Mouse (Mus musculus) intestine, postnatal 0 days (tissue): ENCODE data around the gene Ndufc1. TPM values are rescaled to one million over a fixed set of nuclear protein-coding genes. Genes with fewer than 3 reads are reported as not detected.
"Not testable (repeated sequence)": the region's sequence is repeated elsewhere in the genome, so short reads cannot be mapped to it uniquely, and the experiment has no call there.

ENCODE experiments used
- ATAC-seq: fragments of 200-750 bp; cut with Nextera tagmentation; 2 replicates; pipeline ENCODE4 v1.8.0; 2017; ENCODE audit warnings: mild to moderate bottlenecking, moderate TSS enrichment, moderate library complexity
- H3K27ac ChIP-seq: fragments of 300-500 bp; sonication (generic); 2 replicates; pipeline ENCODE4 v1.5.1; 2014; ENCODE audit warnings: mild to moderate bottlenecking, low read depth, low read length, moderate library complexity
- H3K27me3 ChIP-seq: fragments of 300-500 bp; sonication (generic); replicated peaks from 2 replicates; pipeline ENCODE4 v1.6.1; 2014; ENCODE audit warnings: low read length, mixed read lengths; ENCODE audit not compliant: control insufficient read depth, insufficient read depth
- H3K36me3 ChIP-seq: fragments of 300-500 bp; sonication (generic); 2 replicates; pipeline ENCODE4 v1.6.1; 2014; ENCODE audit warnings: mild to moderate bottlenecking, moderate library complexity; ENCODE audit not compliant: control insufficient read depth, insufficient read depth
- H3K4me1 ChIP-seq: fragments of 300-500 bp; sonication (generic); replicated peaks from 2 replicates; pipeline ENCODE4 v1.6.1; 2014; ENCODE audit warnings: antibody characterized with exemption, low read length, mixed read lengths; ENCODE audit not compliant: control insufficient read depth, insufficient read depth
- H3K4me2 ChIP-seq: fragments of 300-500 bp; sonication (generic); replicated peaks from 2 replicates; pipeline ENCODE4 v1.6.1; 2014; ENCODE audit warnings: low read depth, mild to moderate bottlenecking, moderate library complexity
- H3K4me3 ChIP-seq: fragments of 300-500 bp; sonication (generic); 2 replicates; pipeline ENCODE4 v1.5.1; 2014; ENCODE audit warnings: low read depth, low read length
- H3K9ac ChIP-seq: fragments of 300-500 bp; sonication (generic); 2 replicates; pipeline ENCODE4 v1.6.1; 2014; ENCODE audit warnings: mild to moderate bottlenecking, low read depth, low read length
- H3K9me3 ChIP-seq: fragments of 300-500 bp; sonication (generic); 2 replicates; pipeline ENCODE4 v1.6.1; 2016; ENCODE audit warnings: mixed run types; ENCODE audit not compliant: control insufficient read depth
- CTCF ChIP-seq: sonication (generic); IDR thresholded peaks from 2 replicates; pipeline ENCODE4 v1.5.1; 2016; ENCODE audit warnings: low read depth, mild to moderate bottlenecking, control low read depth, antibody characterized with exemption, moderate library complexity
- WGBS: fragments of 180-500 bp; shearing (Covaris S2); extraction: QIAGEN DNeasy Blood & Tissue Kit; methylation state at CpG from one replicate; pipeline ENCODE4 v1.1.7; 2014; 5-methylcytosine and 5-hydroxymethylcytosine counted together
- polyA plus RNA-seq: library from polyadenylated mRNA; unstranded; fragments of >200 nt; fragmentation: Nextera tagmentation; extraction: Ambion mirVana; gene quantifications from 2 replicates; pipeline ENCODE4 v1.2.1, GENCODE M21; 2015

Ndufc1 gene
- polyA plus RNA-seq, 1 experiment from 2014 or later = 1,395 TPM

DNA sequence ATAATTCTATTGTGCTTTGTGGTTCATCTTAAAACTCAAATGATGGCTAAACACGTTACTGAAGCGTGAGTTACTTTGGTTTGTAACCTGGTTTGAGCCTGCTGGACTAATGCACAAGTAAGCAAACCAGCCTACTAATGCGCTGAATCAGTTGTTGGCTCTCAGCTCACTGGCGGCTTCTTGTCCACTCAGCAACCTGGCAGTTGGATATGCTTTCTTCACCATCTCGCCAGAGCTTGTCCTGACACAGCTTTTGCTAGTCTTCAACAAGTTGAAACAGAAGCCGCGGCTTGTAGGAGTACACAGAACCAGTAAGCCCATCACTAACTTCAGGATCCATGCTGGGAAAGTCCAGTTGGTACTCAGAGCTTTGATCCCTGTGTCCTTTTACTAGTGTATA, 3.7 kb upstream of the Ndufc1 start:
- no peak for ATAC-seq
- Histone ChIP-seq H3K9me3 (no peaks in the 10 kb centered on the region), H3K27me3 (no peaks in the 10 kb centered on the region), H3K36me3 (no peaks in the 10 kb centered on the region), H3K4me2 (no peak overlapping the region), H3K4me1 (peaks cover 8% of the 10 kb centered on the region; the same call in 1 of the 2 replicates), H3K27ac (no peak overlapping the region), H3K9ac (no peak overlapping the region), H3K4me3 (no peak overlapping the region)
- WGBS = 85% methylated on average over 7 of the region's 7 CpGs
- no peak for TF ChIP-seq CTCF

DNA sequence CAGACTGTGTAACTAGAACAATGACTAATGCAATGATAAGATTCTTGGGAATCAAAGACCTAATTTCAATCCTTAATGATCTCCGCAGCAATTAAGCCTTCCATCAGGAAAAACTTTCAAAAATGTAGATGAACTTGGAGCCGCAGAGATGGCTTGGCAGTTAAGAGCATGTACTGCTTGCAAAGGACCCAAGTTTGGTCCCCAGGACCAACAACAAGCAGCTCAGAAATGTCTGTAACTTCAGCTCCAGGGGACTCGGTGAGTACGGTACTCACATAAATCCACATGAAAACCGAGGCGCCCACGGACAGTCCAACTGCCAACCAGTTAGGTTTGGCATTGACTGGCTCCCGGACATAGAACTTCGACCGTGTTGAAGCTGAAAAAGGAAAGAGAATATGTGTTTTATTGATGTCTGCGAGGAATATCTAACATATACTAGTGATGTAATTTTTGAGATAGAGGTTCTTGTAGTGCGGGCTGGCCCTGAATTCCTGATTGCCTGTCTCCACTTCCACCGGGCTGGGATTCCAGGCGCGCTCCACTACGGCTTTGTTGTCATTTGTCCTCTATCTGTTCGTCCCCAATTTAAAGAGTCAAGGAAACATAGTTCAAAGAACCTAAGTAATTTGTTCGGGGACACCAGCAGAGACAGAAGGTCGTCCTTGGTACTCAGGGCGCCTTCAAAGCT, 773 bp downstream of the Ndufc1 start:
- Histone ChIP-seq H3K27ac (peak overlapping the region; percentile 89), H3K27me3 (no peaks in the 10 kb centered on the region), H3K9me3 (no peaks in the 10 kb centered on the region), H3K36me3 (peaks cover 24% of the 10 kb centered on the region), H3K4me3 (peak overlapping the region; percentile 98), H3K9ac (peak overlapping the region; percentile 87), H3K4me1 (no peaks in the 10 kb centered on the region), H3K4me2 (peak overlapping the region; percentile 80)
- 11% methylated on average over 20 of the region's 20 CpGs for WGBS
- ATAC-seq = no peak
- TF ChIP-seq CTCF = no peak

DNA sequence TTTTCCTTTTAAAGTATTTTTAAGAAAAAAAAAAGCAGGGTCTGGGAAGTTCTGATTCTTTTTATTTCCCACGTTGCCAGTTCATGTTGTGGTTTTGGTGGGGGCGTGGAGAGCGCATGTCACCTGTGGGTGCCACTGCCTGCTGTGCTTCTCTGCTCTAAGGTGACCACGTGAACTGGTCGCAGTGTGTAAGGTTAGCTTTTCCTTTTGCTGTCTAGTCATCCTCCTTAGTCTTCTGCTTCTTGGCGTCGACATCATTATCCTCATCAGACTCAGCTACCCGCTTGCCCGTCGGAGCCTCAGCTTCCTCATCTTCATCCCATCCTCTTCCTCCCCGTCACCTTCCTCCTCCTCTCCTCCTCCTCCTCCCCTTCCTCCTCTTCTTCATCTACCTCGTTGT, 6.2 kb downstream of the Ndufc1 start:
- peaks cover 30% of the 10 kb centered on the region for H3K36me3 ChIP-seq
- H3K27me3 ChIP-seq = no peaks in the 10 kb centered on the region
- ATAC-seq = no peak
- 91% methylated on average over 12 of the region's 12 CpGs for WGBS
- H3K4me3 ChIP-seq = no peak overlapping the region
- H3K4me2 ChIP-seq = no peak overlapping the region
- no peak overlapping the region for H3K27ac ChIP-seq
- no peaks in the 10 kb centered on the region for H3K9me3 ChIP-seq
- no peak overlapping the region for H3K9ac ChIP-seq
- no peak for TF ChIP-seq CTCF
- no peaks in the 10 kb centered on the region for H3K4me1 ChIP-seq

DNA sequence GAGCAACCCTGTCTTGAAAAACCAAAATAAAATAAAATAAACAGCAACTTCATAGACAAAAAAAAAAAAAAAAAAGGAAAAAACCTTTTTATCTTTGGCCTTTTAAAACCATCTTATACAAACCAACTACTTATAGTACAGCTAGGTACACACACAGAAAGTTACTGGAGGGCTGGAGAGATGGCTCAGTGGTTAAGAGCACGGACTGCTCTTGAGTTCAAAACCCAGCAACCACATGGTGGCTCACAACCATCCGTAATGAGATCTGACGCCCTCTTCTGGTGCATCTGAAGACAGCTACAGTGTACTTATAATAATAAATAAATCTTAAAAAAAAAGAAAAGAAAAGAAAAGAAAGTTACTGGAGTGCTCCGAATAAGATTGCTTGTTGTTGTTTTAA, 6.7 kb downstream of the Ndufc1 start:
- TF ChIP-seq CTCF = peak; percentile 29
- H3K4me3 ChIP-seq, H3K27me3 ChIP-seq, H3K9ac ChIP-seq, ATAC-seq, H3K4me1 ChIP-seq, H3K4me2 ChIP-seq, H3K27ac ChIP-seq, H3K9me3 ChIP-seq: not testable (repeated sequence)
- WGBS = 71% methylated on average over 4 of the region's 4 CpGs
- peaks cover 29% of the 10 kb centered on the region for H3K36me3 ChIP-seq

DNA sequence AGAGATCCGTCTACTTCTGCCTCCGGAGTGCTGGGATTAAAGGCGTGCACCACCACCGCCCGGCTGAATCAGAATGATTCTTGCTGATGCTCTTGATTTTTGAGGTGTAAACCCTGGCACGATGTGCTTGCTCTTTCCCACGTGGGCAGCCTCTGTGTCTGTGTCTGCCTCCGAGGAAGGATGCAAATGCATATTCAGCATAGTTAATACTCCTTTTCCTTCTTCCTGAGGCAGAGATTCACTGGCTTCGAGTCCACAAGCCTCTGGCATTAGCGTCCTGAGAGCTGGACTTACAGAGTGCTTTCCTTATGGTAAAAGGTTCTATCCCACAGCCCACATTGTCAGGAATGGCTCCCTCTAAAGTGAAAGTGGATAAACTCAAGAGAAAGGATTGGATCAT, 8.1 kb downstream of the Ndufc1 start:
- no peaks in the 10 kb centered on the region for H3K27me3 ChIP-seq
- H3K4me1 ChIP-seq = no peaks in the 10 kb centered on the region
- no peak for TF ChIP-seq CTCF
- H3K9me3 ChIP-seq = no peaks in the 10 kb centered on the region
- WGBS = 72% methylated on average over 10 of the region's 10 CpGs
- no peak for ATAC-seq
- no peak overlapping the region for H3K27ac ChIP-seq
- no peak overlapping the region for H3K9ac ChIP-seq
- H3K4me2 ChIP-seq = no peak overlapping the region
- peaks cover 18% of the 10 kb centered on the region; the same call in 1 of the 2 replicates for H3K36me3 ChIP-seq
- no peak overlapping the region for H3K4me3 ChIP-seq

DNA sequence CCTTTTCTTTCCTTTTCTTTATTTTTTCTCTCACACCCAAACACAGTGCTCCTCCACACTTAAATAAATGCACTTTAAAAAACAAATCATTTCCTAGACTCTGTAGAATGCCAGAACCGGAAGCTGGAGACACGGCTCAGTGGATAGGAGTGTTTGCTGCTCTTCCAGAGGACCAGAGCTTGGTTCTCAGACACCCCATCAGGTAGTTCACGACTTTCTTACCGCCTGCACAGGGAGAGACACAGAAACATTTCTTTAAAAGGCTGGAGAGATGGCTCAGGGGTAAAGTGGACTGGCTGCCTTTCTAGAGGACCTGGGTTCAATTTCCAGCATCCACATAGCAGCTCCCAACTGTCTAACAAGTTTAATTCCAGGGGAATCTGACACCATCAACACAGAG, 9.3 kb downstream of the Ndufc1 start:
- Histone ChIP-seq H3K36me3 (peaks cover 18% of the 10 kb centered on the region; the same call in 1 of the 2 replicates), H3K27me3 (no peaks in the 10 kb centered on the region), H3K27ac (no peak overlapping the region), H3K9ac (no peak overlapping the region), H3K4me1 (no peaks in the 10 kb centered on the region), H3K4me3 (no peak overlapping the region), H3K4me2 (no peak overlapping the region), H3K9me3 (no peaks in the 10 kb centered on the region)
- no peak for TF ChIP-seq CTCF
- no peak for ATAC-seq
- 60% methylated on average over 4 of the region's 4 CpGs for WGBS
